Mouse (Mus musculus) lung, embryonic 15.5 days (tissue): ENCODE data around the gene Gm17606. TPM values are rescaled to one million over a fixed set of nuclear protein-coding genes. Genes with fewer than 3 reads are reported as not detected.

Experiments used
- ATAC-seq: fragments of 200-750 bp; cut with Nextera tagmentation; 2 replicates; pipeline ENCODE4 v1.8.0; 2017; ENCODE audit warnings: moderate number of reproducible peaks, borderline replicate concordance; ENCODE audit not compliant: low FRiP score, low TSS enrichment; ENCODE audit errors: extremely low read depth
- H3K27ac ChIP-seq: fragments of 300-500 bp; sonication (generic); 2 replicates; pipeline ENCODE4 v1.5.1; 2015; ENCODE audit warnings: moderate library complexity, mild to moderate bottlenecking, inconsistent platforms
- H3K27me3 ChIP-seq: fragments of 300-500 bp; sonication (generic); 2 replicates; pipeline ENCODE4 v1.6.1; 2015; ENCODE audit warnings: inconsistent platforms
- H3K36me3 ChIP-seq: fragments of 300-500 bp; sonication (generic); 2 replicates; pipeline ENCODE4 v1.6.1; 2015; ENCODE audit warnings: inconsistent platforms
- H3K4me1 ChIP-seq: fragments of 300-500 bp; sonication (generic); 2 replicates; pipeline ENCODE4 v1.6.1; 2015; ENCODE audit warnings: inconsistent platforms
- H3K4me2 ChIP-seq: fragments of 300-500 bp; sonication (generic); 2 replicates; pipeline ENCODE4 v1.6.1; 2015; ENCODE audit warnings: inconsistent platforms, mild to moderate bottlenecking, moderate library complexity
- H3K4me3 ChIP-seq: fragments of 300-500 bp; sonication (generic); 2 replicates; pipeline ENCODE4 v1.5.1; 2015; ENCODE audit warnings: mild to moderate bottlenecking, inconsistent platforms
- H3K9ac ChIP-seq: fragments of 300-500 bp; sonication (generic); 2 replicates; pipeline ENCODE4 v1.6.1; 2015; ENCODE audit warnings: inconsistent platforms
- H3K9me3 ChIP-seq: fragments of 300-500 bp; sonication (generic); 2 replicates; pipeline ENCODE4 v1.6.1; 2016; ENCODE audit warnings: inconsistent platforms
- WGBS: fragments of 180-500 bp; shearing (Covaris S2); methylation state at CpG from one replicate; pipeline ENCODE4 v1.1.7; 2015; 5-methylcytosine and 5-hydroxymethylcytosine counted together
- microRNA counts: library from miRNA; unstranded; fragments of <30 nt; microRNA quantifications from one replicate; lab custom pipeline; 2016
- microRNA-seq: library from miRNA; unstranded; fragments of <30 nt; microRNA quantifications from one replicate; pipeline ENCODE4, GENCODE M21; 2016
- polyA plus RNA-seq: library from polyadenylated mRNA; unstranded; fragments of >200 nt; fragmentation: Nextera tagmentation; extraction: Ambion mirVana; gene quantifications from 2 replicates; pipeline ENCODE4 v1.2.1, GENCODE M21; 2015

Gene Gm17606
- polyA plus RNA-seq, 1 experiment from 2014 or later, result not detected

GRCm38 (mm10) chr14:54676290-54676689 is 35.5 kb downstream of the Gm17606 start:
- Histone ChIP-seq H3K4me3 (no peak overlapping the region), H3K9me3 (no peaks in the 10 kb centered on the region), H3K9ac (no peak overlapping the region), H3K27me3 (no peaks in the 10 kb centered on the region), H3K36me3 (peaks cover 61% of the 10 kb centered on the region), H3K27ac (no peak overlapping the region), H3K4me1 (no peaks in the 10 kb centered on the region), H3K4me2 (no peak overlapping the region)
- 89% methylated on average over 5 of the region's 5 CpGs for WGBS
- ATAC-seq, result no peak

GRCm38 (mm10) chr14:54678657-54679304 is 38.0 kb downstream of the Gm17606 start:
- WGBS, result 82% methylated on average over 16 of the region's 16 CpGs
- no peaks in the 10 kb centered on the region for H3K9me3 ChIP-seq
- no peaks in the 10 kb centered on the region for H3K27me3 ChIP-seq
- H3K9ac ChIP-seq, result no peak overlapping the region
- no peak overlapping the region for H3K4me2 ChIP-seq
- H3K4me1 ChIP-seq, result no peaks in the 10 kb centered on the region
- H3K4me3 ChIP-seq, result no peak overlapping the region
- peaks cover 60% of the 10 kb centered on the region for H3K36me3 ChIP-seq
- no peak overlapping the region for H3K27ac ChIP-seq
- ATAC-seq, result no peak

- Histone ChIP-seq H3K4me2 (no peak overlapping the region), H3K27ac (no peak overlapping the region), H3K9ac (no peak overlapping the region), H3K4me3 (no peak overlapping the region), H3K9me3 (no peaks in the 10 kb centered on the region), H3K27me3 (no peaks in the 10 kb centered on the region), H3K36me3 (peaks cover 42% of the 10 kb centered on the region), H3K4me1 (peaks cover 13% of the 10 kb centered on the region)
- 84% methylated on average over 3 of the region's 3 CpGs for WGBS
- ATAC-seq, result no peak
Measured at GRCm38 (mm10) chr14:54682396-54682795, 41.6 kb downstream of the Gm17606 start.

- Histone ChIP-seq H3K4me1 (peaks cover 20% of the 10 kb centered on the region), H3K9ac (peak overlapping the region; percentile 98), H3K36me3 (peaks cover 31% of the 10 kb centered on the region), H3K4me2 (peak overlapping the region; percentile 64), H3K27me3 (no peaks in the 10 kb centered on the region), H3K9me3 (no peaks in the 10 kb centered on the region), H3K4me3 (peak overlapping the region; percentile 95), H3K27ac (peak overlapping the region; percentile 97)
- WGBS, result 6% methylated on average over 8 of the region's 8 CpGs
- ATAC-seq, result no peak
Measured at GRCm38 (mm10) chr14:54685471-54685870, 44.7 kb downstream of the Gm17606 start.

GRCm38 (mm10) chr14:54686063-54686521 is 45.3 kb downstream of the Gm17606 start, which contains the start of gene 1700123O20Rik:
1700123O20Rik (plus strand) TSS chr14:54686216.
- Histone ChIP-seq H3K4me3 (peak within 1 kb of the TSS; percentile 95), H3K9ac (peak within 1 kb of the TSS; percentile 98), H3K4me2 (peak within 1 kb of the TSS; percentile 64), H3K27ac (peak within 1 kb of the TSS; percentile 97), H3K27me3 (no peaks in the 10 kb centered on the region), H3K9me3 (no peaks in the 10 kb centered on the region), H3K4me1 (peaks cover 20% of the 10 kb centered on the region), H3K36me3 (peaks cover 37% of the 10 kb centered on the region)
- peak; percentile 83 for ATAC-seq
- WGBS, result under 1% methylated on average over 41 of the region's 41 CpGs

- Histone ChIP-seq H3K4me1 (peaks cover 20% of the 10 kb centered on the region), H3K9ac (peak within 1 kb of the TSS; percentile 98), H3K36me3 (peaks cover 37% of the 10 kb centered on the region), H3K4me2 (peak within 1 kb of the TSS; percentile 64), H3K4me3 (peak within 1 kb of the TSS; percentile 95), H3K27ac (peak within 1 kb of the TSS; percentile 97), H3K27me3 (no peaks in the 10 kb centered on the region), H3K9me3 (no peaks in the 10 kb centered on the region)
- WGBS, result under 1% methylated on average over 44 of the region's 44 CpGs
- peak; percentile 98 for ATAC-seq
Measured at GRCm38 (mm10) chr14:54686522-54687143, 45.9 kb downstream of the Gm17606 start, which contains the start of gene Acin1. Acin1 (minus strand) TSS chr14:54686931.

- peaks cover 31% of the 10 kb centered on the region for H3K36me3 ChIP-seq
Measured at GRCm38 (mm10) chr14:54687251-54687650, 46.5 kb downstream of the Gm17606 start.

GRCm38 (mm10) chr14:54695042-54695441 is 54.3 kb downstream of the Gm17606 start:
- Histone ChIP-seq H3K36me3 (peaks cover 24% of the 10 kb centered on the region; the same call in 1 of the 2 replicates), H3K27me3 (no peaks in the 10 kb centered on the region), H3K4me2 (no peak overlapping the region), H3K4me3 (no peak overlapping the region), H3K27ac (no peak overlapping the region), H3K9ac (no peak overlapping the region), H3K9me3 (no peaks in the 10 kb centered on the region), H3K4me1 (no peaks in the 10 kb centered on the region)
- 55% methylated on average over 6 of the region's 6 CpGs for WGBS
- ATAC-seq, result no peak

More at GRCm38 (mm10) chr14:54687251-54687650, 46.5 kb downstream of the Gm17606 start:
- 2% methylated on average over 8 of the region's 8 CpGs for WGBS
- Histone ChIP-seq H3K4me2 (peak overlapping the region; percentile 53), H3K9ac (peak overlapping the region; percentile 91), H3K27ac (peak overlapping the region; percentile 97), H3K4me3 (peak overlapping the region; percentile 95), H3K4me1 (peaks cover 20% of the 10 kb centered on the region), H3K27me3 (no peaks in the 10 kb centered on the region), H3K9me3 (no peaks in the 10 kb centered on the region)
- no peak for ATAC-seq

GRCm38 (mm10) chr14:54696752-54697151 is 56.0 kb downstream of the Gm17606 start:
- Histone ChIP-seq H3K27ac (no peak overlapping the region), H3K9ac (no peak overlapping the region), H3K9me3 (no peaks in the 10 kb centered on the region), H3K36me3 (peaks cover 14% of the 10 kb centered on the region; the same call in 1 of the 2 replicates), H3K4me3 (no peak overlapping the region), H3K4me2 (no peak overlapping the region), H3K4me1 (no peaks in the 10 kb centered on the region), H3K27me3 (no peaks in the 10 kb centered on the region)
- 86% methylated on average over 4 of the region's 4 CpGs for WGBS
- ATAC-seq, result no peak

MicroRNA genes within 50 kb of the gene (microRNA counts, 519-probe panel; counts per million panel counts)
- 19.7 counts per million for microRNA mmu-miR-686 (lab: Ali Mortazavi, UCI)

Small RNAs within 50 kb of the gene (microRNA-seq; reads per million reads assigned to microRNA genes)
- gene Mir686 (not detected), gene Mir6948 (not detected)

Other genes starting within 250 kb of the Gm17606 start
- 10.7 and 11.9 TPM in 2 replicates for gene Slc7a7, start 223.2 kb upstream of the Gm17606 start, polyA plus RNA-seq
- gene Mrpl52, start 214.0 kb upstream of the Gm17606 start, polyA plus RNA-seq, result 268 and 271 TPM in 2 replicates
- gene Mmp14, start 209.3 kb upstream of the Gm17606 start, polyA plus RNA-seq, result 180 and 182 TPM in 2 replicates
- 51.5 and 57.5 TPM in 2 replicates for gene Lrp10, start 176.8 kb upstream of the Gm17606 start, polyA plus RNA-seq
- 14.6 and 16.2 TPM in 2 replicates for gene Rem2, start 164.9 kb upstream of the Gm17606 start, polyA plus RNA-seq
- gene Prmt5, start 123.4 kb upstream of the Gm17606 start, polyA plus RNA-seq, result 83.6 and 87.0 TPM in 2 replicates
- gene Haus4, start 86.3 kb upstream of the Gm17606 start, polyA plus RNA-seq, result 58.1 and 68.7 TPM in 2 replicates
- gene Ajuba, start 63.4 kb upstream of the Gm17606 start, polyA plus RNA-seq, result 49.0 and 52.8 TPM in 2 replicates
- gene 4931414P19Rik, start 35.0 kb upstream of the Gm17606 start, polyA plus RNA-seq, result 8.6 and 8.8 TPM in 2 replicates
- gene Psmb5, start 22.9 kb upstream of the Gm17606 start, polyA plus RNA-seq, result 378 and 407 TPM in 2 replicates
- 0.94 and 4.7 TPM in 2 replicates for gene Psmb11, start 19.5 kb upstream of the Gm17606 start, polyA plus RNA-seq
- 4.0 and 4.2 TPM in 2 replicates for gene Cdh24, start 412 bp downstream of the Gm17606 start, polyA plus RNA-seq
- 74.0 and 77.9 TPM in 2 replicates for gene 1700123O20Rik, start 45.3 kb downstream of the Gm17606 start, polyA plus RNA-seq
- 119 and 122 TPM in 2 replicates for gene Acin1, start 46.0 kb downstream of the Gm17606 start, polyA plus RNA-seq
- 0.11 and 0.20 TPM in 2 replicates for gene Gm29776, start 57.9 kb downstream of the Gm17606 start, polyA plus RNA-seq
- not detected in 2 replicates for gene Cebpe, start 71.2 kb downstream of the Gm17606 start, polyA plus RNA-seq
- gene Slc7a8, start 141.0 kb downstream of the Gm17606 start, polyA plus RNA-seq, result 1.4 and 1.8 TPM in 2 replicates
- gene Rnf212b, start 173.2 kb downstream of the Gm17606 start, polyA plus RNA-seq, result not detected in 2 replicates
- 10.0 and 11.4 TPM in 2 replicates for gene Homez, start 230.0 kb downstream of the Gm17606 start, polyA plus RNA-seq
- 1.1 and 1.6 TPM in 2 replicates for gene Ppp1r3e, start 236.6 kb downstream of the Gm17606 start, polyA plus RNA-seq
- gene Bcl2l2, start 242.4 kb downstream of the Gm17606 start, polyA plus RNA-seq, result 3.0 and 3.1 TPM in 2 replicates
- gene Gm20521, start 242.5 kb downstream of the Gm17606 start, polyA plus RNA-seq, result not detected in 2 replicates